Mouse (Mus musculus): ENCODE results near the gene Gm13693.
"Not testable (repeated sequence)": the region's sequence is repeated elsewhere in the genome, so short reads cannot be mapped to it uniquely, and the experiment has no call there.

The Gm13693 gene

DNA sequence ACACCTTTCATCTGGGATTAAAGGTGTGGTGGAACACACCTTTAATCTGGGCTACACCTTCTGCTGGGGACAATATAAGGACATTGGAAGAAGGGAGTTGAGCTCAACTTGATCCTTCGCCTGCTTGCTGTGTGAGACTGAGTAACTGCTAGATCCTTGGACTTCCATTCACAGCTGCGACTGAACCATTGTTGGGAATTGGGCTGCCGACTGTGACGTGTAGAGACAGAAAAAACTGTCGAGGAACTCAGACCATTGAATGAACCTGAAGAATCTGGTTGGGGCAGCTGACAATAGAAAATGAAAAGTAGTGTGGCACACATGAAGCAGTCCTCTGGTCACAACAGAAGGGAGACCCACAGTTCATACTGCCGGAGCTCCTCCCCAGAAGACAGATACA, at the start of gene Gm13693:
TSS of gene Gm13693 (plus strand) at position 301 of the 400 bp plus-strand sequence.
- in situ Hi-C loops (cut with MboI; ENCODE audit: unreplicated experiment in 2 of 2) = not testable (repeated sequence)

DNA sequence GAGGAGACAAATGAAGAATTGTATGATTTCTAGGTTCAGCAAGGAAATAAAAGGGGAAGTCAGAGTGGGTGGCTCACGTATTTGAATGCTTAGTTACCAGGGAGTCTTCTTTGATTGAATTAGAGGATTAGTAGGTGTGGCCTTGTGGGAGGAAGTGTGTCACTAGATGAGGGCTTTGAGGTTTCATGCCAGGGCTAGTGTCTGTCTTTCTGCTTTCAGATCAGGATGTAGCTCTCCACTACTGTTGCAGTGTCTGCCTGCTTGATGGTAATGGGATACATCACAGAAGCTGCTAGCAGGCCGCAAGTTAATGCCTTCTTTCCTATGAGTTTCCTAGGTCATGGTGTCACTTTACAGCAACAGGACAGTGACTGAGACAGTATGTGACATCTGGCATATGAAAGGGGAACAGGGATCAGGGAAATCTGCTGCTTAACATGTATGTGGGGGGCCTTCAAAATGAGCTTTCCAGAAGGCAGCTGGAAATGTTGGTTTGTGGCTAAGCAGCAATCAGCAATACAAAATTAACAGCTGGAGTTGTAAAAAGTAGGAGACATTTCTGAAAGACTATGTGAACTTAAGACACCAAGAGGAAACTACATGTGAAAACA, 31.7 kb upstream of the Gm13693 start:
- in situ Hi-C loops (cut with MboI; ENCODE audit: unreplicated experiment in 2 of 2) = no loop called here

DNA sequence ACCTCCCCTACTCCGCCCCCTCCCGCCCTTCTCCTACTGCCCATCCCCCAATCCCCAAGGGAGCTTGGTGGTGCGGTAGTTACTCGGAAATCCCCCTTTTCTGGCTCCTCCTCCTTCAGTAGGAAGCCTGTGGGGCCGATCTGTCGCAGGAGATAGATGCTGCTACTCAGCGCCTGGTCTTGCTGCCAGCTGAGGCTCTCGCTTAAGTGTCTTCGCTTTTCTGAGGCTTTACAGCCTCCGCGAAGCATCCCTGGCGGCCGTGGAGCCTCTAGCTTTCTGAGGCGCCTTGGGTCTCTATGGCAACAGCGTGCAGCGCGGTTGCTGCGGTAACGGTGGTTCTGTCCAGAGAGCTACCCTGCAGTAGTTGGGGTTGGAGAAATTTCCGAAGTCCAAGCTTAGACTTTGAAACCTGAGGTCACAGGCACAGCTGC, 20.4 kb upstream of the Gm13693 start, which contains the start of gene Zswim2:
TSS of gene Zswim2 (minus strand) at position 298 of the 431 bp plus-strand sequence.
- in situ Hi-C loops (cut with MboI; ENCODE audit: unreplicated experiment in 2 of 2) = no loop called here

DNA sequence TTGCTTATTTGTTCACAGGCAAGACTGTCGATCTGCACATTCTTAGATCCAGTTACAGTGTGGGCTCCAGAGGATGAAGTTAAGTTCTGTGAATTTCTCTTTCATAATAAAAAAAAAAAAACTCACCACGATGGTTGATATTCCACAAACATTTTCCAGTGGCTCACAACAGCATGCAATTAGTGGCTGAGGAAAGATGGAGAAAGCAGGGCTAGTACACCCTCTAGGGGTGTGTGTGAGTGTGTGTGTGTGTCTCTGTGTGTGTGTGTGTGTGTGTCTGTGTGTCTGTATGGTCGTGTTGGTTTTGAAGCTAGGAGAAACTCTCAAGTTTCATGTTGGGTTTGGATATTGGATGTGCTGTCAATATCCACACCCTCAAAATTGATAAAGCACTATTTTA, 19.9 kb upstream of the Gm13693 start:
- in situ Hi-C loops (cut with MboI; ENCODE audit: unreplicated experiment in 2 of 2) = no loop called here

DNA sequence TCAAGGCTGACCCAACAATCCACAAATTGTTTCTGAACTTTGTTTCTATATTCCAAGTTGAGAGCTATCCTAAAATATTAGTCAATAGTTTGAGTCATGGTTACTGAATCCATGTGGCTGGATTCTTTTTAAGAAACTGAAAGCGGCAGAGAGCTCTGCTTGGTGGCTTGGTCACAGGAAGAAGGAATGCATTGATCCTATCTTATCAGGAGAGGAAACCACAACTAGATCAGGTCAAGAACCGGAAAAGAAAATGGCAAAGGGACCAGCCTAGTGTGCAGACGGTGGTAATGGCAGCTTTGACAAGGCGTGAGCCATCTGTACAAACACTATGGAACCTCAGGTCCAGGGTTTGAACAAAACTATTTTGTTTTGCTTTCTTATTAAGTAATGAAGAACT, 19.5 kb upstream of the Gm13693 start:
- in situ Hi-C loops (cut with MboI; ENCODE audit: unreplicated experiment in 2 of 2) = no loop called here

DNA sequence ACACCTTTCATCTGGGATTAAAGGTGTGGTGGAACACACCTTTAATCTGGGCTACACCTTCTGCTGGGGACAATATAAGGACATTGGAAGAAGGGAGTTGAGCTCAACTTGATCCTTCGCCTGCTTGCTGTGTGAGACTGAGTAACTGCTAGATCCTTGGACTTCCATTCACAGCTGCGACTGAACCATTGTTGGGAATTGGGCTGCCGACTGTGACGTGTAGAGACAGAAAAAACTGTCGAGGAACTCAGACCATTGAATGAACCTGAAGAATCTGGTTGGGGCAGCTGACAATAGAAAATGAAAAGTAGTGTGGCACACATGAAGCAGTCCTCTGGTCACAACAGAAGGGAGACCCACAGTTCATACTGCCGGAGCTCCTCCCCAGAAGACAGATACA, 5.9 kb upstream of the Gm13693 start, which contains the start of gene Gm13698:
TSS of gene Gm13698 (plus strand) at position 301 of the 400 bp plus-strand sequence.
- in situ Hi-C loops (cut with MboI; ENCODE audit: unreplicated experiment in 2 of 2) = not testable (repeated sequence)

DNA sequence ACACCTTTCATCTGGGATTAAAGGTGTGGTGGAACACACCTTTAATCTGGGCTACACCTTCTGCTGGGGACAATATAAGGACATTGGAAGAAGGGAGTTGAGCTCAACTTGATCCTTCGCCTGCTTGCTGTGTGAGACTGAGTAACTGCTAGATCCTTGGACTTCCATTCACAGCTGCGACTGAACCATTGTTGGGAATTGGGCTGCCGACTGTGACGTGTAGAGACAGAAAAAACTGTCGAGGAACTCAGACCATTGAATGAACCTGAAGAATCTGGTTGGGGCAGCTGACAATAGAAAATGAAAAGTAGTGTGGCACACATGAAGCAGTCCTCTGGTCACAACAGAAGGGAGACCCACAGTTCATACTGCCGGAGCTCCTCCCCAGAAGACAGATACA, 5.7 kb downstream of the Gm13693 start, which contains the start of gene Gm13695:
TSS of gene Gm13695 (plus strand) at position 301 of the 400 bp plus-strand sequence.
- in situ Hi-C loops (cut with MboI; ENCODE audit: unreplicated experiment in 2 of 2) = not testable (repeated sequence)

DNA sequence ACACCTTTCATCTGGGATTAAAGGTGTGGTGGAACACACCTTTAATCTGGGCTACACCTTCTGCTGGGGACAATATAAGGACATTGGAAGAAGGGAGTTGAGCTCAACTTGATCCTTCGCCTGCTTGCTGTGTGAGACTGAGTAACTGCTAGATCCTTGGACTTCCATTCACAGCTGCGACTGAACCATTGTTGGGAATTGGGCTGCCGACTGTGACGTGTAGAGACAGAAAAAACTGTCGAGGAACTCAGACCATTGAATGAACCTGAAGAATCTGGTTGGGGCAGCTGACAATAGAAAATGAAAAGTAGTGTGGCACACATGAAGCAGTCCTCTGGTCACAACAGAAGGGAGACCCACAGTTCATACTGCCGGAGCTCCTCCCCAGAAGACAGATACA, 11.5 kb downstream of the Gm13693 start, which contains the start of gene Gm13696:
TSS of gene Gm13696 (plus strand) at position 301 of the 400 bp plus-strand sequence.
- in situ Hi-C loops (cut with MboI; ENCODE audit: unreplicated experiment in 2 of 2) = not testable (repeated sequence)

DNA sequence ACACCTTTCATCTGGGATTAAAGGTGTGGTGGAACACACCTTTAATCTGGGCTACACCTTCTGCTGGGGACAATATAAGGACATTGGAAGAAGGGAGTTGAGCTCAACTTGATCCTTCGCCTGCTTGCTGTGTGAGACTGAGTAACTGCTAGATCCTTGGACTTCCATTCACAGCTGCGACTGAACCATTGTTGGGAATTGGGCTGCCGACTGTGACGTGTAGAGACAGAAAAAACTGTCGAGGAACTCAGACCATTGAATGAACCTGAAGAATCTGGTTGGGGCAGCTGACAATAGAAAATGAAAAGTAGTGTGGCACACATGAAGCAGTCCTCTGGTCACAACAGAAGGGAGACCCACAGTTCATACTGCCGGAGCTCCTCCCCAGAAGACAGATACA, 17.3 kb downstream of the Gm13693 start, which contains the start of gene Gm13694:
TSS of gene Gm13694 (plus strand) at position 301 of the 400 bp plus-strand sequence.
- in situ Hi-C loops (cut with MboI; ENCODE audit: unreplicated experiment in 2 of 2) = not testable (repeated sequence)

DNA sequence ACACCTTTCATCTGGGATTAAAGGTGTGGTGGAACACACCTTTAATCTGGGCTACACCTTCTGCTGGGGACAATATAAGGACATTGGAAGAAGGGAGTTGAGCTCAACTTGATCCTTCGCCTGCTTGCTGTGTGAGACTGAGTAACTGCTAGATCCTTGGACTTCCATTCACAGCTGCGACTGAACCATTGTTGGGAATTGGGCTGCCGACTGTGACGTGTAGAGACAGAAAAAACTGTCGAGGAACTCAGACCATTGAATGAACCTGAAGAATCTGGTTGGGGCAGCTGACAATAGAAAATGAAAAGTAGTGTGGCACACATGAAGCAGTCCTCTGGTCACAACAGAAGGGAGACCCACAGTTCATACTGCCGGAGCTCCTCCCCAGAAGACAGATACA, 23.1 kb downstream of the Gm13693 start, which contains the start of gene Gm13697:
TSS of gene Gm13697 (plus strand) at position 301 of the 400 bp plus-strand sequence.
- in situ Hi-C loops (cut with MboI; ENCODE audit: unreplicated experiment in 2 of 2) = not testable (repeated sequence)

DNA sequence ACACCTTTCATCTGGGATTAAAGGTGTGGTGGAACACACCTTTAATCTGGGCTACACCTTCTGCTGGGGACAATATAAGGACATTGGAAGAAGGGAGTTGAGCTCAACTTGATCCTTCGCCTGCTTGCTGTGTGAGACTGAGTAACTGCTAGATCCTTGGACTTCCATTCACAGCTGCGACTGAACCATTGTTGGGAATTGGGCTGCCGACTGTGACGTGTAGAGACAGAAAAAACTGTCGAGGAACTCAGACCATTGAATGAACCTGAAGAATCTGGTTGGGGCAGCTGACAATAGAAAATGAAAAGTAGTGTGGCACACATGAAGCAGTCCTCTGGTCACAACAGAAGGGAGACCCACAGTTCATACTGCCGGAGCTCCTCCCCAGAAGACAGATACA, 28.9 kb downstream of the Gm13693 start, which contains the start of gene Gm13691:
TSS of gene Gm13691 (plus strand) at position 301 of the 400 bp plus-strand sequence.
- in situ Hi-C loops (cut with MboI; ENCODE audit: unreplicated experiment in 2 of 2) = not testable (repeated sequence)

DNA sequence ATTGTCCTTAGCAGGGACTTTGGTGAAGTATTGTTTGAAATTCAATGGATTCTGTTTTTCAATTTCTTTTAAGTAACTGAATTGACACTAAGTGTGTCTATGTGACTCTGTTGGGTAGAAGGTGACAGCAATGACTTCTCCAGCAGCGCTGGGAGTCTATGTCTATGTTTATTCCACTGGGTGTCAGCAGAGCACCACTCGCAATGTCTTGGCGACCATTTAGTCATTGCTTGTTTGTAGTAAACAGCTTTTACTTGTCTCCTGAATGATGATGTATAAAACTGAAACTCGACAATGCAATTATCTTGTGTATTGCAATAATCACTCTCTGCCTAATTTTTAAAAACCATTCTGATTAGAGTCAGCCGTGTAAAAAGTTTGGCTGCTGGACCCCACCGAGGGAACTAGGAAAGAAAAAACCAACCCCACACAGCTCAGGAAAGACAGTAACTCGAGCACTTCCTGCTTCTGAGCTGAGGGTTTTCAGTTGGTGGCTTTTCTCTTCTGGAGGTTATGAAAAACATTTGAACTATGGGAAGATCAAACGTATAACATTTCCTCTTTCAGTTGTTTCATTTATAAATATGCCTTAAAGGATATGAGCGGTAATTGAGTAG, 32.4 kb downstream of the Gm13693 start:
- in situ Hi-C loops (cut with MboI; ENCODE audit: unreplicated experiment in 2 of 2) = not testable (repeated sequence)

DNA sequence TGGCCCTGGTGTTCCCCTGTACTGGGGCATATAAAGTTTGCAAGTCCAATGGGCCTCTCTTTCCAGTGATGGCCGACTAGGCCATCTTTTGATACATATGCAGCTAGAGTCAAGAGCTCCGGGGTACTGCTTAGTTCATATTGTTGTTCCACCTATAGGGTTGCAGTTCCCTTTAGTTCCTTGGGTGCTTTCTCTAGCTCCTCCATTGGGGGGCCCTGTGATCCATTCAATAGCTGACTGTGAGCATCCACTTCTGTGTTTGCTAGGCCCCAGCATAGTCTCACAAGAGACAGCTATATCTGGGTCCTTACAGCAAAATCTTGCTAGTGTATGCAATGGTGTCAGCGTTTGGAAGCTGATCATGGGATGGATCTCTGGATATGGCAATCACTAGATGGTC, 33.2 kb downstream of the Gm13693 start:
- in situ Hi-C loops (cut with MboI; ENCODE audit: unreplicated experiment in 2 of 2) = not testable (repeated sequence)

DNA sequence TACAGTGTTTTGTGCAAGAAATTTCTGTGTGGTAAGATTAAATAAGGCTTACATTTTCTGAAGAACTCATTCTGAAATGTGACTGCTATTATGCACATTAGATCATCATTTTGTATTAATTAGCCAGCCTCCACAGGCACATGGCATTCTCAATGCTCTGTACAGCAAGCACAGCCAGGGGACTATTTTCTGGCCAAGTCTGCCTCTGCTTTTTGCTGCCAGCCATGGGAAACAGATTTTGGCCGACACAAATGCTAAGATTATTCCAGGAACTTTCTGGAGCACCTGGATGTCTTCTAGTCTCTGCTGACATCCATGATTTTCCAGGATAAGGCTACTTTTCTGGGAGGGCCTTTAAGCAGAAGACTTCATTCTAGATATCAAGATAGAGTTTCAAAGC, 47.6 kb downstream of the Gm13693 start:
- in situ Hi-C loops (cut with MboI; ENCODE audit: unreplicated experiment in 2 of 2) = loop anchor here (25.0 kb wide), 6 partner anchors 222 to 1922 kb away; partner anchors contain the start of genes Calcrl (in 2 of the 2), P2rx3 (in 1 of the 2), Ssrp1 (in 1 of the 2) and Tnks1bp1 (in 1 of the 2)

DNA sequence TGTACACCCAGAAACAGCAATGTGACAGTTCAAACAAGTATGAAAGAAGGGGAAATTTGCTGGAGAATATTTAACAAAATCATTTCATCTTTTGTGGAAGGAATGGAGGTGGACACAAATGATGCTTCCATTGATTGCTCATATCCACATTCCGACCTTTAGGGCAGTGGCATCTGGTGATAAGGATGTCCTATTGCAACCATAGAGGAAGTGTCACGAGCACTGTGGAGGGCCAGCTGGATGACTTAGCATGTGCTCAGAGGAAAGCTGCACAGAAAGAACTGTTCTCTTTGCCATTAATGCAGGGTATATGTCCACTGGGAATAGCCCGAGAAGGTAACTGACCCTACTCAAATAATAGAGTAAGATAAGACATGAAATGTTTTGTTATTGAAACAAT, 48.5 kb downstream of the Gm13693 start:
- in situ Hi-C loops (cut with MboI; ENCODE audit: unreplicated experiment in 2 of 2) = loop anchor here (25.0 kb wide), 6 partner anchors 223 to 1923 kb away; partner anchors contain the start of genes Calcrl (in 2 of the 2), P2rx3 (in 1 of the 2), Ssrp1 (in 1 of the 2) and Tnks1bp1 (in 1 of the 2)
